Mouse (Mus musculus): ENCODE measurements around the gene Cnnm2.

- no peak for TF ChIP-seq MYOD1 (IDR thresholded peaks at IDR 0.05; ENCODE audit: control insufficient read depth in 1 of 3, insufficient read length in 2 of 3, low read depth in 2 of 3)
- TF ChIP-seq POLR2A (IDR thresholded peaks at IDR 0.05; ENCODE audit: insufficient read length, low read depth): no peak
- no peak for TF ChIP-seq CEBPB (IDR thresholded peaks at IDR 0.05; ENCODE audit: insufficient read depth, poor library complexity, severe bottlenecking)
- no peak for TF ChIP-seq TCF12 (IDR thresholded peaks at IDR 0.05; ENCODE audit: insufficient read depth, poor library complexity, severe bottlenecking)
- TF ChIP-seq E2F4 (IDR thresholded peaks at IDR 0.05; ENCODE audit: insufficient read depth): no peak
- no peak for TF ChIP-seq MAX (IDR thresholded peaks at IDR 0.05; ENCODE audit: low read depth)
- TF ChIP-seq MYOG (IDR thresholded peaks at IDR 0.05; ENCODE audit: control insufficient read depth in 1 of 3, insufficient read depth in 1 of 3, insufficient read length in 2 of 3, low read depth in 2 of 3): no peak
- TF ChIP-seq USF1 (IDR thresholded peaks at IDR 0.05; ENCODE audit: low read depth): no peak
- no peak for TF ChIP-seq POLR2AphosphoS2 (IDR thresholded peaks at IDR 0.05; ENCODE audit: insufficient read length, low read depth)
Measured at GRCm38 (mm10) chr19:46905971-46906370, 144.6 kb downstream of the Cnnm2 start.
